8 mouse cellular contexts compared by ENCODE assay signal in genomic region chr7:96985798-96986197, GRCm38 (mm10). TPM values are rescaled to one million over a fixed set of nuclear protein-coding genes. Genes with fewer than 3 reads are reported as not detected.
DNase-seq lines count a peak whose midpoint lies in the region; ATAC-seq lines count a peak whose summit lies in the region.

No protein-coding gene starts in this region.

- peaks cover 3% of the 10 kb centered on the region; the same call in 1 of the 2 replicates for H3K4me1 ChIP-seq in liver, embryonic 16.5 days (ENCODE audit: control insufficient read depth, low read depth, low read length)

- no peaks in the 10 kb centered on the region for H3K36me3 ChIP-seq in liver, embryonic 16.5 days (ENCODE audit: control insufficient read depth, insufficient read depth)

- intact Hi-C loops in left cerebral cortex, postnatal 4 days (cut with DNase I) = no loop called here

- no peaks in the 10 kb centered on the region for H3K9me3 ChIP-seq in liver, embryonic 16.5 days (replicated peaks; ENCODE audit: control insufficient read depth, low read length)

- no peak overlapping the region for H3K4me3 ChIP-seq in liver, embryonic 16.5 days (ENCODE audit: low read depth, low read length)

- H3K27me3 ChIP-seq in liver, embryonic 16.5 days (ENCODE audit: control insufficient read depth, insufficient read depth, low read depth, low read length) = no peaks in the 10 kb centered on the region

- H3K4me2 ChIP-seq in liver, embryonic 16.5 days (ENCODE audit: low read depth, low read length) = no peak overlapping the region

- WGBS in liver, embryonic 16.5 days (ENCODE audit: insufficient replicate concordance) = 38% methylated on average over 8 of the region's 8 CpGs

- DNase-seq in left cerebral cortex, adult 11 months (ENCODE audit: low spot score) = peak; percentile 28
- DNase-seq in left cerebral cortex, postnatal 4 days = no peak
- peak; percentile 74 to 84 for DNase-seq in heart, adult 18-20 months
- DNase-seq in kidney, adult 9 months = peak; percentile 30
- DNase-seq in right cerebral cortex, postnatal 25 days = peak; percentile 30
- DNase-seq in retina, embryonic 14.5 days (ENCODE audit: low spot score) = no peak
- no peak for DNase-seq in urinary bladder, postnatal 25 days (ENCODE audit: low spot score)

- no peak overlapping the region for H3K9ac ChIP-seq in liver, embryonic 16.5 days (ENCODE audit: low read depth, low read length)

- ATAC-seq in liver, embryonic 16.5 days (ENCODE audit: low read depth) = 0 out of 2 replicates have a peak, but pooled peaks have one; percentile 13

- no peak overlapping the region for H3K27ac ChIP-seq in liver, embryonic 16.5 days (ENCODE audit: low read length)

RNA-seq across cellular contexts. Expression of gene Nars2, which starts 34.5 kb away (rescaled TPM):
- 10 to 100 TPM; 17.6 to 19.7 TPM for total RNA-seq in left cerebral cortex, postnatal 4 days (2021)
- 10 to 100 TPM; 22.6 to 23.5 TPM for total RNA-seq in heart, adult 18-20 months (2021)
- polyA plus RNA-seq in liver, embryonic 16.5 days (2015; fragmentation: Nextera tagmentation; extraction: Ambion mirVana) = 14.0 and 14.4 TPM in 2 replicates

Comparison
In these comparisons a context has a peak if more than half of its experiments do, and no peak if none do; other contexts are left out.
1. DNase-seq: peak in left cerebral cortex, adult 11 months (single experiment), heart, adult 18-20 months (2 of 2), kidney, adult 9 months (single experiment) and right cerebral cortex, postnatal 25 days (single experiment); none in left cerebral cortex, postnatal 4 days (single experiment), retina, embryonic 14.5 days (single experiment) and urinary bladder, postnatal 25 days (single experiment).